Mouse (Mus musculus) midbrain, embryonic 13.5 days (tissue): ENCODE measurements around the gene Nme8. TPM values are rescaled to one million over a fixed set of nuclear protein-coding genes. Genes with fewer than 3 reads are reported as not detected.

Source experiments
- ATAC-seq: fragments of 200-750 bp; cut with Nextera tagmentation; 2 replicates; pipeline ENCODE4 v1.8.0; 2017; ENCODE audit warnings: mild to moderate bottlenecking, moderate TSS enrichment, moderate library complexity
- H3K27ac ChIP-seq: fragments of 300-500 bp; sonication (generic); 2 replicates; pipeline ENCODE4 v1.5.1; 2015; ENCODE audit warnings: inconsistent platforms, mild to moderate bottlenecking, moderate library complexity
- H3K27me3 ChIP-seq: fragments of 300-500 bp; sonication (generic); 2 replicates; pipeline ENCODE4 v1.6.1; 2015; ENCODE audit warnings: mild to moderate bottlenecking, inconsistent platforms
- H3K36me3 ChIP-seq: fragments of 300-500 bp; sonication (generic); 2 replicates; pipeline ENCODE4 v1.6.1; 2015; ENCODE audit warnings: mild to moderate bottlenecking, inconsistent platforms
- H3K4me1 ChIP-seq: fragments of 300-500 bp; sonication (generic); replicated peaks from 2 replicates; pipeline ENCODE4 v1.6.1; 2015; ENCODE audit warnings: inconsistent platforms
- H3K4me2 ChIP-seq: fragments of 300-500 bp; sonication (generic); replicated peaks from 2 replicates; pipeline ENCODE4 v1.6.1; 2015; ENCODE audit warnings: moderate library complexity, mild to moderate bottlenecking, inconsistent platforms
- H3K4me3 ChIP-seq: fragments of 300-500 bp; sonication (generic); replicated peaks from 2 replicates; pipeline ENCODE4 v1.5.1; 2015; ENCODE audit warnings: mild to moderate bottlenecking, inconsistent platforms
- H3K9ac ChIP-seq: fragments of 300-500 bp; sonication (generic); replicated peaks from 2 replicates; pipeline ENCODE4 v1.6.1; 2015; ENCODE audit warnings: mild to moderate bottlenecking, inconsistent platforms
- H3K9me3 ChIP-seq: fragments of 300-500 bp; sonication (generic); 2 replicates; pipeline ENCODE4 v1.6.1; 2016; ENCODE audit warnings: mild to moderate bottlenecking, inconsistent platforms
- WGBS: fragments of 180-500 bp; shearing (Covaris S2); methylation state at CpG from one replicate; pipeline ENCODE4 v1.1.7; 2015; 5-methylcytosine and 5-hydroxymethylcytosine counted together
- polyA plus RNA-seq: library from polyadenylated mRNA; unstranded; fragments of >200 nt; fragmentation: Nextera tagmentation; extraction: Ambion mirVana; gene quantifications from 2 replicates; pipeline ENCODE4 v1.2.1, GENCODE M21; 2015

Nme8 gene
- polyA plus RNA-seq, 1 experiment from 2014 or later = not detected

DNA sequence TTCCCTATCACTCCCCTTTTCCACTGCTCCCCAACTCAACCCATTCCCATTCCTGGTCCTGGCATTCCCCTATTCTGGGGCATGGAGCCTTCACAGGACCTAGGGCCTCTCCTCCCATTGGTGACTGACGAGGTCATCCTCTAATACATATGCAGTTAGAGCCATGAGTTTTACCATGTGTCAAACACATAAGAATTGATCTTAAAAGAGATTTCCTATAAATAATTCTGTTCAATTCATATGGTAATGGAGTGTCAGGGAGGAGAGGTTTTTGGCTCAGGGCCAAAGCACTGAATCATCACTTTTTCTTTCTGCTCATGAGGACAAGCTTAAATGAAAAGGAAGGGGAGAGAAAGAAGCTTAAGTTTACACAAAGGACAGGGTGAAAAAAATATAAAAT lies 85.2 kb downstream of the Nme8 start:
- Histone ChIP-seq H3K4me3 (no peak overlapping the region), H3K27ac (no peak overlapping the region), H3K27me3 (no peaks in the 10 kb centered on the region), H3K9ac (no peak overlapping the region), H3K36me3 (0 out of 2 replicates have a peak, but pooled peaks cover 6% of the 10 kb centered on the region), H3K9me3 (no peaks in the 10 kb centered on the region), H3K4me2 (no peak overlapping the region), H3K4me1 (peaks cover 18% of the 10 kb centered on the region)
- peak; percentile 71 for ATAC-seq
- 15% methylated on average over 1 of the region's 1 CpGs for WGBS

DNA sequence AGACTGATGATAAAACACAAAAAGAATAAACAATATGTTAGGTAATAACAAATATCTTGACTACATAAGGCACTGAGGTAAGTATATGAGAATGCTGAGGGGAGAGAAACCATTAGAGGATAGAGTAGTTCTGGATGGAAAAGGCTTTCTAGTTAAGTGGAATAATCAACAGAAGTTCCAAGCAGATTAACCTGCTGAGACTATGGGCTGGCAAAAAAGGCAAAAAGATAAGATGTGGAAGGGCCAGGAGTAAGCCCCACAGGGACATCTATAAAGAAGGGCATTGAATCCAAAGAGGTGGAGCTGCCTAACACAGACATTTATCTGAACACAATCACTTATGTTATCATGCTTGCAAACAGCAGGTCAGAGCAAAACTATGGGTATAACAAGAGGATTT lies 89.5 kb downstream of the Nme8 start:
- Histone ChIP-seq H3K4me1 (peaks cover 10% of the 10 kb centered on the region), H3K36me3 (0 out of 2 replicates have a peak, but pooled peaks cover 3% of the 10 kb centered on the region), H3K4me3 (no peak overlapping the region), H3K27me3 (no peaks in the 10 kb centered on the region), H3K9me3 (no peaks in the 10 kb centered on the region), H3K27ac (no peak overlapping the region), H3K9ac (no peak overlapping the region), H3K4me2 (no peak overlapping the region)
- no peak for ATAC-seq

DNA sequence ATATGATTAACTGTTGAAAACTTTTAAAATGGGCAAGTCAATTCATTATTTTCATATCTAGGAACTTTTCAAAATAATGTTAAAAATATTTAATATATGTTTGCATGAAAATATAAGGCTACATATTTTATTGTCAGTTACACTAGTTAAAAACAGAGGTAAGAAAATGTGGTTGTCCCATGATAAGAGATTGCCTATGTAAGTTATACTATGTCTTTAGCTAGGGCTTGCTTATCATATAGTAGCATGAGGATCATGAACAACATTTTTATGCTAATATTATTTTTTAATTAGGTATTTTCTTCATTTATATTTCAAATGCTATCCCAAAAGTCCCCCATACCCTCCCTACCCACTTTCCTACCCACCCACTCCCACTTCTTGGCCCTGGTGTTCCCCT lies 92.7 kb downstream of the Nme8 start:
- Histone ChIP-seq H3K9me3 (no peaks in the 10 kb centered on the region), H3K4me2 (no peak overlapping the region), H3K27ac (no peak overlapping the region), H3K4me1 (no peaks in the 10 kb centered on the region), H3K36me3 (0 out of 2 replicates have a peak, but pooled peaks cover 3% of the 10 kb centered on the region), H3K4me3 (no peak overlapping the region), H3K9ac (no peak overlapping the region), H3K27me3 (no peaks in the 10 kb centered on the region)
- no peak for ATAC-seq

DNA sequence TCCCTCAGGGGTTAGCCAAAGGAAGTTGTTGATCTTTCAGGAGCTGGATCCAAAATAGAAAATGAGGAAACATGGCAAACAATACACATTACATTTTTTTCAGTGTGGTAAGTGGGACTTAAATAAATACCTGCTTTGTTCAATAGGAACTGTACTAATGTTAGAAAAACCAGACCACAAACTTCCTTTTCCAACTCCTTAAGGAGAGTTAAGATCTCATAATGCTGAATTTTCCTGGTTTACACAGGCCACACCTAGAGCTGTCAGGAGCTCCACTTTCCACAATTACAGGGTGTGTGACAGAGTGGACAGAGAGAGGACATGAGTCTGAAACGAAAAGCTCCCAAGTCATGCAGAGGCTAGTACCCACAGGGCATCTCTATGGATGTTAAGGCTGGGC lies 93.9 kb downstream of the Nme8 start:
- Histone ChIP-seq H3K9me3 (no peaks in the 10 kb centered on the region), H3K4me1 (no peaks in the 10 kb centered on the region), H3K4me2 (no peak overlapping the region), H3K36me3 (0 out of 2 replicates have a peak, but pooled peaks cover 3% of the 10 kb centered on the region), H3K27me3 (no peaks in the 10 kb centered on the region), H3K9ac (no peak overlapping the region), H3K27ac (no peak overlapping the region), H3K4me3 (no peak overlapping the region)
- 90% methylated on average over 1 of the region's 1 CpGs for WGBS
- no peak for ATAC-seq

DNA sequence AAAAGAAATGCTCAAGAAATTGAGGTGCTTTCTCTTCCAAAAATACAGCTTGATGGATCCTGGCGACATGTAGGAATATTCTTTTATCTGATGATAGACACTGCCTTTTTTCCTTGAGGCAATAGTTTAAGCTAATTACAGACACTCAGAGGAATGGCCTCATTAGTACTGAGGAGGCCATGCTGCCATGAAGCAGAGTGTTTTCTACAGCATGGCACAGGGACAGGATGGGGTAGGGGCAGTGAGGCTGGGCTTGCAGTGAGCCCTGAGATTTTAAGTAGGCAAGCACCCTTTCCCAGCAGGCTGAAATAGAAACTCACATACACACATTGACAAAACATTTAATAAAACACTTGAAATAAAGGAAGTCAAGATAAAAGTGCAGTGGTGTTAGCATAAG lies 95.1 kb downstream of the Nme8 start:
- no peak for ATAC-seq

DNA sequence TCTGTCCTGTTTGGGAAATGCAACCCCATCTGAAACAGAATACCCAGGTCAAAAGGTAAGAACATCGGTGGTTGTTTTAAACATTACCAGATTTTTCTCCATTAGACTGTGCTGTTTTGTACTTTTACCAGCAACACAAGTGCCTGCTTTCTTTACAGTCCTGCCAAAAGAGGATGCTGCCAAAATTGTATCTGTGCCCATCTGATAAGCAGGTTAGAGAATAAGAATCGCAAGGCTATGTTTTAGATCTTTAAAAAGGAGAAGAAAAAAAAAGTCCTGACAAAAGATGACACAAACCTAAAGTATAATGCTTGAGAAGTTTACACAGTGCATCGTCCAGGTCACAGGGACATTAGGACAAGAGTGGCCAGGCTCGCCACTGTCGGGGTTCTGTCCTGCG lies 98.4 kb downstream of the Nme8 start:
- no peaks in the 10 kb centered on the region for H3K9me3 ChIP-seq
- H3K4me2 ChIP-seq = no peak overlapping the region
- H3K9ac ChIP-seq = no peak overlapping the region
- ATAC-seq = no peak
- H3K4me3 ChIP-seq = no peak overlapping the region
- no peaks in the 10 kb centered on the region for H3K4me1 ChIP-seq
- 91% methylated on average over 6 of the region's 6 CpGs for WGBS
- H3K27ac ChIP-seq = no peak overlapping the region
- H3K27me3 ChIP-seq = no peaks in the 10 kb centered on the region
- H3K36me3 ChIP-seq = no peaks in the 10 kb centered on the region

More for the DNA sequence above, 95.1 kb downstream of the Nme8 start:
- H3K27me3 ChIP-seq = no peaks in the 10 kb centered on the region
- H3K36me3 ChIP-seq = 0 out of 2 replicates have a peak, but pooled peaks cover 2% of the 10 kb centered on the region
- H3K4me1 ChIP-seq = no peaks in the 10 kb centered on the region
- H3K4me3 ChIP-seq = no peak overlapping the region
- no peak overlapping the region for H3K4me2 ChIP-seq
- H3K9ac ChIP-seq = no peak overlapping the region
- no peaks in the 10 kb centered on the region for H3K9me3 ChIP-seq
- WGBS = 78% methylated on average over 1 of the region's 1 CpGs
- H3K27ac ChIP-seq = no peak overlapping the region

DNA sequence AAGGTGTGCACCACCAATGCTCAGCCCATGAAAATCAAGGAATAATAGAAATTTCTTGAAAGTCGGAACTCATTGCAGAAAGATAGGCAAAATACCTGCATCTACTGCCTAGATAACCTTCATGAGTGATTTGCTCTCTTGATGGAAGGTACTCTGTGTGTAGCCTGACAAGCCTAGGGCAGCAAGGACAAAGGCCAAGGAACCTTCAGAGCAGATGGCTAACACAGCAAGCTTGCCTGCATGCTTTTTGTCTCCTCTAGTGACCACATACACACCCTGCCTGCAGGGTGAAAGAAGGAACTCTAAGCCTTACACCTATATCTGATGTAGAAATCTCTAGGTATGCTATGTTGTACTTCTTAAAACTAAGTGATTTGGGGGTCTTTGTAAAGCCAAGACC lies 102.5 kb downstream of the Nme8 start:
- WGBS = 94% methylated on average over 1 of the region's 1 CpGs
- Histone ChIP-seq H3K4me1 (no peaks in the 10 kb centered on the region), H3K27me3 (no peaks in the 10 kb centered on the region), H3K9ac (no peak overlapping the region), H3K9me3 (no peaks in the 10 kb centered on the region), H3K4me3 (no peak overlapping the region), H3K36me3 (no peaks in the 10 kb centered on the region; the same call in 1 of the 2 replicates), H3K4me2 (no peak overlapping the region), H3K27ac (no peak overlapping the region)
- no peak for ATAC-seq

Other genes starting within 250 kb of the Nme8 start
- gene Epdr1, start 77.9 kb downstream of the Nme8 start, polyA plus RNA-seq = 16.3 and 18.2 TPM in 2 replicates
- 1.7 and 1.9 TPM in 2 replicates for gene Sfrp4, start 74.7 kb downstream of the Nme8 start, polyA plus RNA-seq
- gene Gpr141, start 126.5 kb upstream of the Nme8 start, polyA plus RNA-seq = not detected in 2 replicates